Mouse (Mus musculus) forebrain, postnatal 0 days (tissue): ENCODE measurements at regions not wholly inside any gene's neighbourhood (a gene's known extent, or its start where the extent isn't known, plus 50 kb on each side); places are given as distances from the start of the nearest gene placed in this dataset.

ENCODE experiments used
- ATAC-seq: fragments of 200-750 bp; cut with Nextera tagmentation; 2 replicates; pipeline ENCODE4 v1.8.0; 2017; ENCODE audit warnings: mild to moderate bottlenecking, moderate library complexity
- DNase-seq: peaks from one replicate; pipeline ENCODE4 v3.0.0-alpha.2; 2015
- H3K27ac ChIP-seq: fragments of 300-500 bp; sonication (generic); 2 replicates; pipeline ENCODE4 v1.5.1; 2014; ENCODE audit warnings: low read depth, mild to moderate bottlenecking, antibody characterized with exemption, low read length, moderate library complexity, mixed read lengths
- H3K27me3 ChIP-seq: fragments of 300-500 bp; sonication (generic); 2 replicates; pipeline ENCODE4 v1.6.1; 2014; ENCODE audit warnings: mild to moderate bottlenecking, low read length, mixed read lengths; ENCODE audit not compliant: insufficient read depth
- H3K36me3 ChIP-seq: fragments of 300-500 bp; sonication (generic); 2 replicates; pipeline ENCODE4 v1.6.1; 2014; ENCODE audit warnings: mild to moderate bottlenecking, moderate library complexity; ENCODE audit not compliant: insufficient read depth
- H3K4me1 ChIP-seq: fragments of 300-500 bp; sonication (generic); 2 replicates; pipeline ENCODE4 v1.6.1; 2014; ENCODE audit warnings: antibody characterized with exemption; ENCODE audit not compliant: insufficient read depth
- H3K4me2 ChIP-seq: fragments of 300-500 bp; sonication (generic); 2 replicates; pipeline ENCODE4 v1.6.1; 2014; ENCODE audit warnings: low read depth, mild to moderate bottlenecking, moderate library complexity
- H3K4me3 ChIP-seq: fragments of 300-500 bp; sonication (generic); 2 replicates; pipeline ENCODE4 v1.5.1; 2014; ENCODE audit warnings: low read depth, low read length, mixed read lengths
- H3K9ac ChIP-seq: fragments of 300-500 bp; sonication (generic); 2 replicates; pipeline ENCODE4 v1.6.1; 2014; ENCODE audit warnings: mild to moderate bottlenecking
- H3K9me3 ChIP-seq: fragments of 300-500 bp; sonication (generic); 2 replicates; pipeline ENCODE4 v1.6.1; 2016; ENCODE audit warnings: low read length
- CTCF ChIP-seq: sonication (generic); IDR thresholded peaks from 2 replicates; pipeline ENCODE4 v1.5.1; 2016; ENCODE audit warnings: antibody characterized with exemption, control low read depth, low read depth
- WGBS: fragments of 180-500 bp; shearing (Covaris S2); extraction: QIAGEN DNeasy Blood & Tissue Kit; methylation state at CpG from one replicate; pipeline ENCODE4 v1.1.7; 2014; 5-methylcytosine and 5-hydroxymethylcytosine counted together

- no peaks in the 10 kb centered on the region for H3K9me3 ChIP-seq
- H3K4me3 ChIP-seq, result no peak overlapping the region
- 15% methylated on average over 12 of the region's 12 CpGs for WGBS
- DNase-seq (no peak), ATAC-seq (peak; percentile 51)
- TF ChIP-seq CTCF, result no peak
- no peak overlapping the region for H3K9ac ChIP-seq
- no peaks in the 10 kb centered on the region for H3K36me3 ChIP-seq
- H3K4me1 ChIP-seq, result no peaks in the 10 kb centered on the region
- H3K27ac ChIP-seq, result no peak overlapping the region
- H3K4me2 ChIP-seq, result no peak overlapping the region
- H3K27me3 ChIP-seq, result no peaks in the 10 kb centered on the region
Measured at GRCm38 (mm10) chr1:19899889-19900310, 691.2 kb downstream of the Tfap2b start.

- H3K36me3 ChIP-seq, result no peaks in the 10 kb centered on the region
- no peak for TF ChIP-seq CTCF
- H3K4me2 ChIP-seq, result no peak overlapping the region
- ATAC-seq (no peak), DNase-seq (no peak)
- H3K27ac ChIP-seq, result no peak overlapping the region
- H3K27me3 ChIP-seq, result no peaks in the 10 kb centered on the region
- no peaks in the 10 kb centered on the region for H3K9me3 ChIP-seq
- no peaks in the 10 kb centered on the region for H3K4me1 ChIP-seq
- no peak overlapping the region for H3K4me3 ChIP-seq
- H3K9ac ChIP-seq, result no peak overlapping the region
- WGBS, result 15% methylated on average over 2 of the region's 2 CpGs
Measured at GRCm38 (mm10) chr1:19900983-19901531, 692.3 kb downstream of the Tfap2b start.

DNA sequence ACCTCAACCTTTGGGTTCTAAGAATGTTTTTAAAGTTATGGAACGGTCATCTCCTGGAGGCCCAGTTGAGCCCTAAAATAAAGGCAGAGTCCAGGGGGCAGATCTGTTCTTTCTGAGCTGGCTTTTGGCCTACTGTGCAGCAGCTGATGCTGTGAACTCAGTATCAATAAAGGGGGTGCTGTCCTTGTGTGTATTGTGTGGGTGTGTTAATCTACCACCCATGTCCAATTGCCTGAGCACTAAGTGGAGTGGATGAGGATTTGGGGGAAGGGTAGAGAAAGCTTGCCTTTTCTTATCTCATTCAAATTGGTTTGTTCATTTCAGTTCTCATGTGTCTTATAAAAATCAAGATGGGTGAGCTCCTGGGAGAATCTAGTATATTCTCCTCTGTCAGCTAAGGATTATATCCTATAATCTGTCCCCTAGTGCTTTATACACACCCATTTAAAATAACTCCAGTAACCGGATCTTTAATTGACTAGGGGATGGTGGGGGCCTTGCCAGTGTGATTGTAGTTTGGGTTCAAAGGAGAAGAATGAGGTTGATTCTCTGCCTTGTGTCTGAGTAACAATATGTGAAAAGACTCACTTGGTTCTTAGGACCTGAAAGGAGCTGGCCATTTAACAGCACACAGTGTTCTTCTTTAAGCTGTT is 703.6 kb downstream of the Tfap2b start:
- Histone ChIP-seq H3K27ac (no peak overlapping the region), H3K27me3 (no peaks in the 10 kb centered on the region), H3K9ac (no peak overlapping the region), H3K9me3 (no peaks in the 10 kb centered on the region), H3K36me3 (no peaks in the 10 kb centered on the region), H3K4me2 (no peak overlapping the region), H3K4me1 (no peaks in the 10 kb centered on the region), H3K4me3 (no peak overlapping the region)
- WGBS, result 23% methylated on average over 2 of the region's 2 CpGs
- DNase-seq (no peak), ATAC-seq (no peak)
- no peak for TF ChIP-seq CTCF

GRCm38 (mm10) chr1:19918762-19919161 is 699.1 kb downstream of the Pkhd1 start:
- no peak for TF ChIP-seq CTCF
- no peak overlapping the region for H3K27ac ChIP-seq
- H3K9ac ChIP-seq, result no peak overlapping the region
- H3K27me3 ChIP-seq, result no peaks in the 10 kb centered on the region
- H3K9me3 ChIP-seq, result no peaks in the 10 kb centered on the region
- 81% methylated on average over 4 of the region's 4 CpGs for WGBS
- no peak overlapping the region for H3K4me2 ChIP-seq
- H3K4me3 ChIP-seq, result no peak overlapping the region
- H3K4me1 ChIP-seq, result no peaks in the 10 kb centered on the region
- H3K36me3 ChIP-seq, result no peaks in the 10 kb centered on the region
- DNase-seq (no peak), ATAC-seq (no peak)

DNA sequence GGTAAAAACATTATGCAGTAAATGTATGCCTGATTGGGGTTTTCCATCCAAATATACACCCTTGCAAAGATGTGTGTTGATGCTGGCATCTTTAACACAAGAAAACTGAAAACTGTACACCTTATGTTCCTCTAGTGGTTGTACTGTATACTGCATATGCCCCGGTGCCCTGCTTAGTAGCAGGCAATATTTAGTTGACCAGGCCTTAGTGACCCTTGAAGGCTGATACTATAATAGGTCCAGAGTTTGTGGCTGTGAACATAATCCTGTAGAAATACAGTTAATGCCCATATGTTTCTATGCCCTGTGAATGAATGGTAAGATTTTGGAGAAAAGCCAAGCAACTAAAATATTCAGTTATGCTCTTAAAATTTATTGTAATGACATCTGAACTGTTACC is 690.7 kb downstream of the Pkhd1 start:
- no peak overlapping the region for H3K4me3 ChIP-seq
- H3K9me3 ChIP-seq, result no peaks in the 10 kb centered on the region
- H3K27ac ChIP-seq, result no peak overlapping the region
- H3K4me1 ChIP-seq, result no peaks in the 10 kb centered on the region
- no peak for TF ChIP-seq CTCF
- 63% methylated on average over 1 of the region's 1 CpGs for WGBS
- no peak overlapping the region for H3K9ac ChIP-seq
- no peaks in the 10 kb centered on the region for H3K27me3 ChIP-seq
- ATAC-seq (no peak), DNase-seq (no peak)
- no peaks in the 10 kb centered on the region for H3K36me3 ChIP-seq
- H3K4me2 ChIP-seq, result no peak overlapping the region

GRCm38 (mm10) chr1:19927736-19928327 is 690.0 kb downstream of the Pkhd1 start:
- no peak overlapping the region for H3K4me3 ChIP-seq
- no peaks in the 10 kb centered on the region for H3K27me3 ChIP-seq
- DNase-seq, result no peak
- no peak for ATAC-seq
- H3K4me2 ChIP-seq, result no peak overlapping the region
- H3K9me3 ChIP-seq, result no peaks in the 10 kb centered on the region
- no peak overlapping the region for H3K9ac ChIP-seq
- H3K27ac ChIP-seq, result no peak overlapping the region
- no peaks in the 10 kb centered on the region for H3K4me1 ChIP-seq
- TF ChIP-seq CTCF, result no peak
- no peaks in the 10 kb centered on the region for H3K36me3 ChIP-seq
- WGBS, result 4% methylated on average over 5 of the region's 5 CpGs

DNA sequence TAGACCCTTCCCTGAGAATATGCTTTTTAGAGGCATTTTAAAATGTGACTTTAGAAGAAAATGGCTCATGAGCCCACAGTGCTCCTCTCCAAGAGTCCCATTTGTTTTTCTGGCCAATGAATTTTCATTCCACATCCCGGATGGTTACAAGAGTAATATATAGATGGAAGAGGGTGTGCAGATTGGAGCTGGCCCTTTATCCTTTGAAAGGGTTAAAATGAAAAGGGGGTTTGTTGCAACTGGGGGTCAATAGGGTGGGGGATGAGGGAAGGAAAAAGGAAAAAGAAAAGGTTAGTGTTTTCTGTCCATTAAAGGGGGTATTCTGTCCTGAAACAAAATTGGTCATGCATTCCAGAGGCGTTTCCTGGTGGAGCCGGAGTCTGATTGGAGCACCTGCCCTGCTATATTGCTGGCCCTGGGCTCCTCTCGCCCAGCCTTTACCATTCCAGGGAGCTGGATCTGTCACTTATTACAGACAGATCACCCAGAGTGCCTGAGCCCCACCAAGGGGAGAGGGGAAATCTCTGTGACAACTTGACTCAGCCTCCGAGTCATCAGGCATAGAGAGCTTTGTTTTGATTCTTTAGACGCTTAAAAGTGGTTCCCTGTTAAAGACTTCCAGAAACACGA is 666.7 kb downstream of the Pkhd1 start:
- no peaks in the 10 kb centered on the region for H3K27me3 ChIP-seq
- no peak overlapping the region for H3K27ac ChIP-seq
- H3K9me3 ChIP-seq, result no peaks in the 10 kb centered on the region
- H3K36me3 ChIP-seq, result no peaks in the 10 kb centered on the region
- H3K4me2 ChIP-seq, result no peak overlapping the region
- no peaks in the 10 kb centered on the region for H3K4me1 ChIP-seq
- TF ChIP-seq CTCF, result no peak
- ATAC-seq, result no peak
- DNase-seq, result no peak
- 23% methylated on average over 7 of the region's 7 CpGs for WGBS
- no peak overlapping the region for H3K4me3 ChIP-seq
- H3K9ac ChIP-seq, result no peak overlapping the region
